Mouse (Mus musculus) kidney, embryonic 15.5 days (tissue): ENCODE measurements at regions not wholly inside any gene's neighbourhood (a gene's known extent, or its start where the extent isn't known, plus 50 kb on each side); places are given as distances from the start of the nearest gene placed in this dataset.

Experiments used
- ATAC-seq: fragments of 200-750 bp; cut with Nextera tagmentation; replicated peaks from 2 replicates; pipeline ENCODE4 v1.8.0; 2017; ENCODE audit warnings: moderate TSS enrichment; ENCODE audit not compliant: low FRiP score
- H3K27ac ChIP-seq: fragments of 300-500 bp; sonication (generic); 2 replicates; pipeline ENCODE4 v1.5.1; 2015; ENCODE audit warnings: mild to moderate bottlenecking, inconsistent platforms
- H3K27me3 ChIP-seq: fragments of 300-500 bp; sonication (generic); 2 replicates; pipeline ENCODE4 v1.6.1; 2015; ENCODE audit warnings: inconsistent platforms
- H3K36me3 ChIP-seq: fragments of 300-500 bp; sonication (generic); 2 replicates; pipeline ENCODE4 v1.6.1; 2015; ENCODE audit warnings: inconsistent platforms
- H3K4me1 ChIP-seq: fragments of 300-500 bp; sonication (generic); 2 replicates; pipeline ENCODE4 v1.6.1; 2015; ENCODE audit warnings: inconsistent platforms
- H3K4me2 ChIP-seq: fragments of 300-500 bp; sonication (generic); 2 replicates; pipeline ENCODE4 v1.6.1; 2015; ENCODE audit warnings: moderate library complexity, mild to moderate bottlenecking, inconsistent platforms
- H3K4me3 ChIP-seq: fragments of 300-500 bp; sonication (generic); replicated peaks from 2 replicates; pipeline ENCODE4 v1.5.1; 2015; ENCODE audit warnings: mild to moderate bottlenecking, inconsistent platforms
- H3K9ac ChIP-seq: fragments of 300-500 bp; sonication (generic); 2 replicates; pipeline ENCODE4 v1.6.1; 2015; ENCODE audit warnings: mild to moderate bottlenecking, inconsistent platforms
- H3K9me3 ChIP-seq: fragments of 300-500 bp; sonication (generic); replicated peaks from 2 replicates; pipeline ENCODE4 v1.6.1; 2016; ENCODE audit warnings: inconsistent platforms
- WGBS: fragments of 180-500 bp; shearing (Covaris S2); methylation state at CpG from one replicate; pipeline ENCODE4 v1.1.7; 2015; ENCODE audit warnings: mixed read lengths; 5-methylcytosine and 5-hydroxymethylcytosine counted together

- 71% methylated on average over 4 of the region's 4 CpGs for WGBS
Observed at GRCm38 (mm10) chr1:89265771-89266170, 188.8 kb upstream of the Agap1 start.

GRCm38 (mm10) chr1:89268806-89269205 is 185.8 kb upstream of the Agap1 start:
- H3K4me1 ChIP-seq, result peaks cover 6% of the 10 kb centered on the region
- H3K27me3 ChIP-seq, result peaks cover 5% of the 10 kb centered on the region; the same call in 1 of the 2 replicates
- H3K4me2 ChIP-seq, result no peak overlapping the region
- H3K9ac ChIP-seq, result no peak overlapping the region
- no peak for ATAC-seq
- H3K9me3 ChIP-seq, result no peaks in the 10 kb centered on the region
- no peak overlapping the region for H3K4me3 ChIP-seq
- H3K27ac ChIP-seq, result no peak overlapping the region
- H3K36me3 ChIP-seq, result no peaks in the 10 kb centered on the region
- 66% methylated on average over 2 of the region's 2 CpGs for WGBS

More at GRCm38 (mm10) chr1:89265771-89266170, 188.8 kb upstream of the Agap1 start:
- Histone ChIP-seq H3K27me3 (no peaks in the 10 kb centered on the region), H3K4me2 (no peak overlapping the region), H3K9ac (no peak overlapping the region), H3K4me1 (no peaks in the 10 kb centered on the region), H3K27ac (no peak overlapping the region), H3K4me3 (no peak overlapping the region), H3K9me3 (no peaks in the 10 kb centered on the region), H3K36me3 (no peaks in the 10 kb centered on the region)
- ATAC-seq, result no peak

GRCm38 (mm10) chr1:89271743-89272142 is 182.9 kb upstream of the Agap1 start:
- H3K4me2 ChIP-seq, result no peak overlapping the region
- 65% methylated on average over 8 of the region's 8 CpGs for WGBS
- H3K27ac ChIP-seq, result no peak overlapping the region
- H3K36me3 ChIP-seq, result no peaks in the 10 kb centered on the region
- H3K9ac ChIP-seq, result no peak overlapping the region
- peaks cover 5% of the 10 kb centered on the region; the same call in 1 of the 2 replicates for H3K27me3 ChIP-seq
- H3K4me3 ChIP-seq, result no peak overlapping the region
- peaks cover 6% of the 10 kb centered on the region for H3K4me1 ChIP-seq
- ATAC-seq, result no peak
- no peaks in the 10 kb centered on the region for H3K9me3 ChIP-seq

- Histone ChIP-seq H3K36me3 (no peaks in the 10 kb centered on the region), H3K4me3 (no peak overlapping the region), H3K27me3 (peaks cover 5% of the 10 kb centered on the region; the same call in 1 of the 2 replicates), H3K9me3 (no peaks in the 10 kb centered on the region), H3K4me1 (peaks cover 6% of the 10 kb centered on the region), H3K4me2 (0 out of 2 replicates have a peak overlapping the region, but pooled peaks have one; percentile 4), H3K9ac (no peak overlapping the region), H3K27ac (no peak overlapping the region)
- WGBS, result 69% methylated on average over 10 of the region's 10 CpGs
- no peak for ATAC-seq
Observed at GRCm38 (mm10) chr1:89273021-89273420, 181.6 kb upstream of the Agap1 start.

- Histone ChIP-seq H3K27ac (no peak overlapping the region), H3K4me2 (no peak overlapping the region), H3K4me1 (peaks cover 6% of the 10 kb centered on the region), H3K9ac (no peak overlapping the region), H3K36me3 (no peaks in the 10 kb centered on the region), H3K27me3 (peaks cover 5% of the 10 kb centered on the region; the same call in 1 of the 2 replicates), H3K4me3 (no peak overlapping the region), H3K9me3 (no peaks in the 10 kb centered on the region)
- WGBS, result 92% methylated on average over 10 of the region's 10 CpGs
- ATAC-seq, result no peak
Observed at GRCm38 (mm10) chr1:89273786-89274362, 180.7 kb upstream of the Agap1 start.

- Histone ChIP-seq H3K4me2 (no peak overlapping the region), H3K27me3 (no peaks in the 10 kb centered on the region), H3K27ac (no peak overlapping the region), H3K4me1 (no peaks in the 10 kb centered on the region), H3K36me3 (no peaks in the 10 kb centered on the region), H3K9ac (no peak overlapping the region), H3K9me3 (no peaks in the 10 kb centered on the region), H3K4me3 (no peak overlapping the region)
- ATAC-seq, result no peak
- WGBS, result 61% methylated on average over 5 of the region's 5 CpGs
Observed at GRCm38 (mm10) chr1:89279382-89279781, 175.2 kb upstream of the Agap1 start.

GRCm38 (mm10) chr1:89281107-89281655 is 173.4 kb upstream of the Agap1 start:
- no peak overlapping the region for H3K27ac ChIP-seq
- no peaks in the 10 kb centered on the region for H3K36me3 ChIP-seq
- ATAC-seq, result no peak
- H3K4me1 ChIP-seq, result no peaks in the 10 kb centered on the region
- no peaks in the 10 kb centered on the region for H3K9me3 ChIP-seq
- no peak overlapping the region for H3K9ac ChIP-seq
- H3K27me3 ChIP-seq, result no peaks in the 10 kb centered on the region
- H3K4me3 ChIP-seq, result no peak overlapping the region
- 83% methylated on average over 1 of the region's 1 CpGs for WGBS
- H3K4me2 ChIP-seq, result no peak overlapping the region

- Histone ChIP-seq H3K4me3 (no peak overlapping the region), H3K27ac (no peak overlapping the region), H3K36me3 (no peaks in the 10 kb centered on the region), H3K9ac (no peak overlapping the region), H3K9me3 (no peaks in the 10 kb centered on the region), H3K4me2 (no peak overlapping the region), H3K27me3 (no peaks in the 10 kb centered on the region), H3K4me1 (no peaks in the 10 kb centered on the region)
- 81% methylated on average over 4 of the region's 4 CpGs for WGBS
- ATAC-seq, result no peak
Observed at GRCm38 (mm10) chr1:89285041-89285440, 169.6 kb upstream of the Agap1 start.

GRCm38 (mm10) chr1:89287136-89287795 is 167.3 kb upstream of the Agap1 start:
- Histone ChIP-seq H3K27me3 (no peaks in the 10 kb centered on the region), H3K4me2 (no peak overlapping the region), H3K27ac (no peak overlapping the region), H3K9ac (no peak overlapping the region), H3K9me3 (no peaks in the 10 kb centered on the region), H3K4me3 (no peak overlapping the region), H3K36me3 (no peaks in the 10 kb centered on the region), H3K4me1 (no peaks in the 10 kb centered on the region)
- no peak; the same call in 1 of the 2 replicates for ATAC-seq
- 76% methylated on average over 10 of the region's 10 CpGs for WGBS

GRCm38 (mm10) chr1:89288001-89288400 is 166.6 kb upstream of the Agap1 start:
- no peak for ATAC-seq
- Histone ChIP-seq H3K4me1 (no peaks in the 10 kb centered on the region), H3K27ac (no peak overlapping the region), H3K9ac (no peak overlapping the region), H3K27me3 (no peaks in the 10 kb centered on the region), H3K36me3 (no peaks in the 10 kb centered on the region), H3K4me3 (no peak overlapping the region), H3K9me3 (no peaks in the 10 kb centered on the region), H3K4me2 (no peak overlapping the region)

GRCm38 (mm10) chr1:89288921-89289320 is 165.7 kb upstream of the Agap1 start:
- ATAC-seq, result no peak
- no peak overlapping the region for H3K4me2 ChIP-seq
- no peaks in the 10 kb centered on the region for H3K4me1 ChIP-seq
- 78% methylated on average over 2 of the region's 2 CpGs for WGBS
- no peak overlapping the region for H3K9ac ChIP-seq
- no peaks in the 10 kb centered on the region for H3K27me3 ChIP-seq
- H3K9me3 ChIP-seq, result no peaks in the 10 kb centered on the region
- no peak overlapping the region for H3K27ac ChIP-seq
- H3K4me3 ChIP-seq, result no peak overlapping the region
- H3K36me3 ChIP-seq, result no peaks in the 10 kb centered on the region

- ATAC-seq, result no peak
- 73% methylated on average over 3 of the region's 3 CpGs for WGBS
Observed at GRCm38 (mm10) chr1:89296691-89297090, 157.9 kb upstream of the Agap1 start.

More at GRCm38 (mm10) chr1:89296691-89297090, 157.9 kb upstream of the Agap1 start:
- Histone ChIP-seq H3K9ac (no peak overlapping the region), H3K9me3 (no peaks in the 10 kb centered on the region), H3K4me2 (no peak overlapping the region), H3K36me3 (no peaks in the 10 kb centered on the region), H3K27me3 (no peaks in the 10 kb centered on the region; the same call in 1 of the 2 replicates), H3K4me1 (no peaks in the 10 kb centered on the region), H3K4me3 (no peak overlapping the region), H3K27ac (no peak overlapping the region)
